Mouse (Mus musculus) hindbrain, embryonic 11.5 days (tissue): ENCODE results near the gene Id3. TPM values are rescaled to one million over a fixed set of nuclear protein-coding genes. Genes with fewer than 3 reads are reported as not detected.

Experiments
- ATAC-seq: fragments of 200-750 bp; cut with Nextera tagmentation; 2 replicates; pipeline ENCODE4 v1.8.0; 2017; ENCODE audit warnings: mild to moderate bottlenecking, moderate TSS enrichment, moderate library complexity; ENCODE audit not compliant: low FRiP score
- DNase-seq: peaks from one replicate; pipeline ENCODE4 v3.0.0-alpha.2; 2015; ENCODE audit warnings: low spot score
- H3K27ac ChIP-seq: fragments of 300-500 bp; sonication (generic); 2 replicates; pipeline ENCODE4 v1.5.1; 2014; ENCODE audit warnings: mild to moderate bottlenecking, low read depth, low read length
- H3K27me3 ChIP-seq: fragments of 300-500 bp; sonication (generic); 2 replicates; pipeline ENCODE4 v1.6.1; 2014; ENCODE audit warnings: mild to moderate bottlenecking, low read length, moderate library complexity, mixed read lengths; ENCODE audit not compliant: control insufficient read depth, insufficient read depth
- H3K36me3 ChIP-seq: fragments of 300-500 bp; sonication (generic); 2 replicates; pipeline ENCODE4 v1.6.1; 2014; ENCODE audit warnings: mild to moderate bottlenecking, low read length, moderate library complexity, mixed read lengths; ENCODE audit not compliant: control insufficient read depth, insufficient read depth
- H3K4me1 ChIP-seq: fragments of 300-500 bp; sonication (generic); replicated peaks from 2 replicates; pipeline ENCODE4 v1.6.1; 2014; ENCODE audit warnings: low read length, mixed read lengths; ENCODE audit not compliant: control insufficient read depth, insufficient read depth
- H3K4me2 ChIP-seq: fragments of 300-500 bp; sonication (generic); replicated peaks from 2 replicates; pipeline ENCODE4 v1.6.1; 2014; ENCODE audit warnings: mild to moderate bottlenecking, low read depth, low read length
- H3K4me3 ChIP-seq: fragments of 300-500 bp; sonication (generic); 2 replicates; pipeline ENCODE4 v1.5.1; 2014; ENCODE audit warnings: low read depth, low read length
- H3K9ac ChIP-seq: fragments of 300-500 bp; sonication (generic); 2 replicates; pipeline ENCODE4 v1.6.1; 2014; ENCODE audit warnings: low read depth, low read length
- H3K9me3 ChIP-seq: fragments of 300-500 bp; sonication (generic); 2 replicates; pipeline ENCODE4 v1.6.1; 2016; ENCODE audit warnings: low read length; ENCODE audit not compliant: control insufficient read depth
- WGBS: fragments of 180-500 bp; shearing (Covaris S2); extraction: QIAGEN DNeasy Blood & Tissue Kit; methylation state at CpG from one replicate; pipeline ENCODE4 v1.1.7; 2014; 5-methylcytosine and 5-hydroxymethylcytosine counted together
- polyA plus RNA-seq: library from polyadenylated mRNA; unstranded; fragments of >200 nt; fragmentation: Nextera tagmentation; extraction: Ambion mirVana; gene quantifications from 2 replicates; pipeline ENCODE4 v1.2.1, GENCODE M21; 2014

The Id3 gene
- polyA plus RNA-seq, 1 experiment from 2014 or later = 482 TPM

GRCm38 (mm10) chr4:136167701-136168100, 24.4 kb downstream of the Id3 start:
- no peak overlapping the region for H3K4me2 ChIP-seq
- H3K27me3 ChIP-seq = no peaks in the 10 kb centered on the region
- WGBS = 87% methylated on average over 3 of the region's 3 CpGs
- DNase-seq (no peak), ATAC-seq (no peak)
- no peaks in the 10 kb centered on the region for H3K36me3 ChIP-seq
- H3K9me3 ChIP-seq = no peaks in the 10 kb centered on the region
- H3K4me1 ChIP-seq = no peaks in the 10 kb centered on the region
- no peak overlapping the region for H3K4me3 ChIP-seq
- no peak overlapping the region for H3K27ac ChIP-seq
- H3K9ac ChIP-seq = no peak overlapping the region

GRCm38 (mm10) chr4:136170401-136170800, 27.1 kb downstream of the Id3 start:
- ATAC-seq (no peak), DNase-seq (no peak)
- Histone ChIP-seq H3K36me3 (no peaks in the 10 kb centered on the region), H3K9me3 (no peaks in the 10 kb centered on the region), H3K27ac (no peak overlapping the region), H3K4me2 (no peak overlapping the region), H3K27me3 (no peaks in the 10 kb centered on the region), H3K4me1 (0 out of 2 replicates have a peak, but pooled peaks cover 4% of the 10 kb centered on the region), H3K9ac (no peak overlapping the region), H3K4me3 (no peak overlapping the region)
- WGBS = 84% methylated on average over 4 of the region's 4 CpGs

- Histone ChIP-seq H3K4me3 (peak overlapping the region; percentile 61), H3K4me2 (peak overlapping the region; percentile 95), H3K27ac (no peak overlapping the region), H3K9me3 (no peaks in the 10 kb centered on the region), H3K4me1 (peaks cover 4% of the 10 kb centered on the region; the same call in 1 of the 2 replicates), H3K27me3 (no peaks in the 10 kb centered on the region), H3K36me3 (no peaks in the 10 kb centered on the region), H3K9ac (peak overlapping the region; percentile 13; the same call in 1 of the 2 replicates)
- ATAC-seq = 0 out of 2 replicates have a peak, but pooled peaks have one; percentile 38
- peak; percentile 38 for DNase-seq
- 18% methylated on average over 12 of the region's 12 CpGs for WGBS
Measured at GRCm38 (mm10) chr4:136171455-136171854, 28.2 kb downstream of the Id3 start.

GRCm38 (mm10) chr4:136172011-136172541, 28.8 kb downstream of the Id3 start, which contains the start of gene E2f2:
Gene E2f2, plus strand, starts transcription at chr4:136172394.
- WGBS = under 1% methylated on average over 35 of the region's 35 CpGs

GRCm38 (mm10) chr4:136172542-136173209, 29.4 kb downstream of the Id3 start:
- WGBS = under 1% methylated on average over 62 of the region's 67 CpGs
- peak; percentile 39 for ATAC-seq
- peak overlapping the region; percentile 61 for H3K4me3 ChIP-seq
- peak; percentile 62 for DNase-seq
- peak overlapping the region; percentile 79 for H3K9ac ChIP-seq
- H3K27ac ChIP-seq = peak overlapping the region; percentile 45; the same call in 1 of the 2 replicates
- peaks cover 4% of the 10 kb centered on the region for H3K4me1 ChIP-seq
- peak overlapping the region; percentile 95 for H3K4me2 ChIP-seq
- H3K9me3 ChIP-seq = no peaks in the 10 kb centered on the region
- H3K27me3 ChIP-seq = no peaks in the 10 kb centered on the region
- H3K36me3 ChIP-seq = no peaks in the 10 kb centered on the region

More at GRCm38 (mm10) chr4:136172011-136172541, 28.8 kb downstream of the Id3 start, which contains the start of gene E2f2:
- DNase-seq (peak; percentile 82), ATAC-seq (peak; percentile 71)
- Histone ChIP-seq H3K9ac (peak within 1 kb of the TSS; percentile 79), H3K27ac (peak within 1 kb of the TSS; percentile 45; the same call in 1 of the 2 replicates), H3K36me3 (no peaks in the 10 kb centered on the region), H3K27me3 (no peaks in the 10 kb centered on the region), H3K4me1 (peaks cover 4% of the 10 kb centered on the region), H3K9me3 (no peaks in the 10 kb centered on the region), H3K4me3 (peak within 1 kb of the TSS; percentile 61), H3K4me2 (peak within 1 kb of the TSS; percentile 95)

- no peaks in the 10 kb centered on the region for H3K36me3 ChIP-seq
- H3K27ac ChIP-seq = peak overlapping the region; percentile 45
- peak overlapping the region; percentile 61 for H3K4me3 ChIP-seq
- H3K4me2 ChIP-seq = peak overlapping the region; percentile 95
- DNase-seq (peak; percentile 48), ATAC-seq (no peak)
- H3K27me3 ChIP-seq = no peaks in the 10 kb centered on the region
- WGBS = 2% methylated on average over 14 of the region's 14 CpGs
- H3K9me3 ChIP-seq = no peaks in the 10 kb centered on the region
- peak overlapping the region; percentile 79 for H3K9ac ChIP-seq
- peaks cover 6% of the 10 kb centered on the region for H3K4me1 ChIP-seq
Measured at GRCm38 (mm10) chr4:136173210-136173715, 30.0 kb downstream of the Id3 start.

GRCm38 (mm10) chr4:136174216-136175193, 31.2 kb downstream of the Id3 start:
- Histone ChIP-seq H3K9me3 (no peaks in the 10 kb centered on the region), H3K27ac (no peak overlapping the region), H3K4me2 (peak overlapping the region; percentile 15; the same call in 1 of the 2 replicates), H3K9ac (no peak overlapping the region), H3K36me3 (no peaks in the 10 kb centered on the region), H3K4me1 (peaks cover 6% of the 10 kb centered on the region), H3K4me3 (peak overlapping the region; percentile 61; the same call in 1 of the 2 replicates), H3K27me3 (no peaks in the 10 kb centered on the region)
- DNase-seq = no peak
- no peak for ATAC-seq
- WGBS = 66% methylated on average over 13 of the region's 13 CpGs

- ATAC-seq = no peak
- H3K27me3 ChIP-seq = no peaks in the 10 kb centered on the region
- H3K9me3 ChIP-seq = no peaks in the 10 kb centered on the region
- no peak overlapping the region; the same call in 1 of the 2 replicates for H3K4me2 ChIP-seq
- H3K27ac ChIP-seq = no peak overlapping the region
- no peak overlapping the region for H3K4me3 ChIP-seq
- WGBS = 64% methylated on average over 10 of the region's 10 CpGs
- H3K9ac ChIP-seq = peak overlapping the region; percentile 28; the same call in 1 of the 2 replicates
- H3K36me3 ChIP-seq = no peaks in the 10 kb centered on the region
- peaks cover 6% of the 10 kb centered on the region for H3K4me1 ChIP-seq
- no peak for DNase-seq
Measured at GRCm38 (mm10) chr4:136176022-136176552, 32.8 kb downstream of the Id3 start.
